Mouse (Mus musculus) right cerebral cortex, postnatal 14 days (tissue): ENCODE data around the gene Crispld2.
A peak's percentile ranks its signal among the peaks of the same experiment; 100 is the strongest.

ENCODE experiments used
- DNase-seq: peaks from one replicate; pipeline ENCODE4 v3.0.0; 2022

Gene Crispld2

DNA sequence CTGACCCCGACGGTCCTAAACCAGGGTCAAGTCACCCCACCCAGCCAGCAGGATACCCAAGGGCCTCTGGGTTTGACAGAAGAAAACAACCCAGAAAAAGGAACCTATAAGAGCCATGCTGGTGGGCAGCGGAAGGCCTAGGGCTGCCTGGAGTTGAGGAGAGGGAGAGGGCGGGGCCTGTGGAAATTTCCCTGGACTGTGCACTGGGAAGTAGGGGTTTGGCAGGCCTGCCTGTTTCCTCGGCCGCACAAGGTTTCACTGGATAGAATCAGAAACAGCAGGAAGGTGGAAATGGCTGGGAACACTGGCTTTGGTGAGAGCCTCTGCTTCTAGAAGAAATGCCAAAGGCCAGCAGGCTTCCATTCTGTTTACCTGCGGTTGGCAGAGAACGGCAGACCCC lies 80.6 kb downstream of the Crispld2 start:
- DNase-seq: no peak

DNA sequence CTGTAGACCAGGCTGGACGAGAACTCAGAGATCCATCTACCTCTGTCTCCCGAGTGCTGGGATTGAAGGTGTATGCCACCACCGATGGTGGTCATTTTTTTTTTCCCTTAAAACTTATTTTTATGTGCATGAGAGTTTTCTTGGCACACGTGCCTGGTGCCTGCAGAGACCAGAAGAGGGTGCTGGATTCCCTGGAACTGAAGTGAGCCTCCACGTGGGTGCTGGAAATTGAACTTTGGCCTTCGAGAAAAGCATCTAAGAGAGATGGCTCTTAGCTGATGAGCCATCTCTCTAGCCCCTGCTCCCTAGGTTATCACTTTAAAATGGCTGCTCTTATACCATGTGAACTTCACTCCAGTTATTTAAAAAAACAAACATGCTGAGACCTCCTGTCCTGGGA lies 82.3 kb downstream of the Crispld2 start:
- DNase-seq: no peak

DNA sequence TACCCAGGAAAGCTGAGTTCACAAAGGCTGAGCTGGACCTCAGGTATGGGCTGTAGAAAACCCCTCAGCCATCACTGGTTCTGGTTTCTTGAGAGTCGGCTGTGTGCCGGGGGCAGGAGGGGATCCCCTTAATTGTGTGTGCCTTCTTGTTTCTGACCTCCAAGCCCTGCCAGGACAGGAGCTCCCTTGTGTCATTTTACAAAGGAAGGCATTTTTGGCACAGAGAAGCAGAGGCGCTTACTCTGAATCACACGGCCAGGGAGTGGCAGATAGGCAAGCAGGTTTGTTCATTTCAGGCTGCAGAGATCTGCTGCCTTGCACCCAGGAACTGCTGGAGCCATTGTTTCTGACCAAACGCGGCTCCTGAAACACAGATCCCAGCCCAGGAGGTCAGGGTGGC lies 83.1 kb downstream of the Crispld2 start:
- no peak for DNase-seq

DNA sequence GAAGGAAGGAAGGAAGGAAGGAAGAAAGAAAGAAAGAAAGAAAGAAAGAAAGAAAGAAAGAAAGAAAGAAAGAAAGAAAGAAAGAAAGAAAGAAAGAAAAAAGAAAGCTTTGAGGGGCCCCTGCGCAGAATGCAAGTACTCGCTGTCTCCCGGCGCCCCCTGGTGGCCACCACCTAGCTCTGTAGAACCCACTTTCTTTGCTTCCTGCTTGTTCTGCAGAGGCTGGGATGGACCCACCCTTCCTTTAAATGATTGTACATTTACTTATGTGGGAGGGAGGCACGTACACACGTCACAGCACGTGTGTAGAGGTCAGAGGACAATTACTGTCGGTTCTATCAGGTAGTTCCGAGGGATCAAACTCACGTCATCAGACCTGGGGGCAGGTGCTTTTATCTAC lies 85.8 kb downstream of the Crispld2 start:
- peak; percentile 92 for DNase-seq

GRCm38 (mm10) chr8:120079361-120079760 lies 87.1 kb downstream of the Crispld2 start:
- no peak for DNase-seq

GRCm38 (mm10) chr8:120083261-120083660 lies 91.0 kb downstream of the Crispld2 start:
- no peak for DNase-seq

GRCm38 (mm10) chr8:120084783-120085182 lies 92.5 kb downstream of the Crispld2 start:
- DNase-seq: no peak

DNA sequence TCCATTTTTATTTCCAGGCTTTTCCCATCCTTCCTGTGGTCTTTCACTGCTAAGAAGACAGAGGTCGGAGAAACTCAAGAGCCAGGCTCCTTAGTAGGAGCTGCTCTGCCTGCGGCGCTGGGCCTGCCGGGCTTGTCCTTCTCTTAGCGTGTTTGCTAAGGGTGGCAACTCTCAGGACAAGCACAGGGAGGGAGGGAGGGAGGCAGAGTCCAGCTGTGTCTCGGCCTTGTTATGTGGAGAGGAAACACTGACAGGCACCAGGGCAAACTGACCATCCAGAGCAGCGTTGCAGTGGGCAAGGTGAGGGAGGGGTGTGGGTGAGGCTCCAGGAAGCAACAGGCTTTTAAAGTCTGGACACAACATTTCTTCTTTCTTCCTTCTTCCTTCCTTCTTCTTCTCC lies 97.3 kb downstream of the Crispld2 start:
- no peak for DNase-seq

GRCm38 (mm10) chr8:120091032-120091431 lies 98.8 kb downstream of the Crispld2 start:
- no peak for DNase-seq

DNA sequence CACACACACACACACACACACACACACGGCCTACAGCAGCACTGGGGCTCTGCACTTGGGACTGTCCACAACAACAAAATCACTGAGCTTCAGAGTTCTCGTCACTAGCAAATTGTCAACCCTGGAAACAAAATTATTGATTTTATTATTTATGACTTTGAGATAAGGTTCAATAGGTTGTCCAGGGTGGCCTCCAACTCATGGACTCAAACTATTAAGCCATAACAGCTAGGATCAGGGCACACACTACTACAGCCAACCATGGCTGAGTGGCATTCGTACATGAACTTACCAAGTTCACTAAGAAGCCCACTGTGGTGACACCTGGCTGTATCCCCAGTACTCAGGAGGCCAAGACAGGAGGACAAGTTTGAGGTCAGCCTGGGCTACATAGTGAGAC lies 100.9 kb downstream of the Crispld2 start:
- DNase-seq: no peak

DNA sequence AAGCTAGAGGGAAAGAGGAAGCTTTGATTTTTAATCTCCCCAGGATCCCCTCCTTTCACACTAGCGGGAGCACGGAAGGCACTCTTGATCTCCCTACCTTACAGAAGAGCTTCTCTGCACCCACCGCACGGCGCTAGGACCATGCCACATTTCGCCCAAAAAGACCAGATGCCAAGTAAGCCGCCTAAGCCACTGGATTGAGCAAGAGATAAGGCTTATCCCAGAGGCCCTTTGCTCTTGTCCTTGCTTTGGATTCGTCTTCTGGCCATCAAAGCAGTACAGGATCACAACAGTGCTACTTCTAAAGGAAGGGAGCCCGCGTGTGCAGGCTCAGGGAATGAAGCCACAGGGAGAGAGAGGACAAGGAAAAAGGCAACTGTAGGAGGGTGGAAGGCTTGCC lies 102.6 kb downstream of the Crispld2 start:
- DNase-seq: no peak

- DNase-seq: no peak
Measured at GRCm38 (mm10) chr8:120096486-120096885, 104.2 kb downstream of the Crispld2 start.

- no peak for DNase-seq
Measured at GRCm38 (mm10) chr8:120100388-120101067, 108.3 kb downstream of the Crispld2 start.

GRCm38 (mm10) chr8:120101068-120101972 lies 109.1 kb downstream of the Crispld2 start, which contains the start of gene Zdhhc7:
Zdhhc7 (minus strand) TSS chr8:120101482.
- DNase-seq: peak; percentile 84
